Mouse (Mus musculus) heart, adult 2 months (tissue): ENCODE data around the gene Dtnb.

Source experiments
- CTCF ChIP-seq: fragments of 200-600 bp; IDR thresholded peaks from 2 replicates; pipeline ENCODE4 v1.8.1; 2022; ENCODE audit warnings: antibody characterized with exemption, mild to moderate bottlenecking, moderate library complexity
- POLR2A ChIP-seq: fragments of 200-500 bp; IDR thresholded peaks from 2 replicates; pipeline ENCODE4 v1.6.1; 2011; ENCODE audit warnings: mild to moderate bottlenecking, low read depth, low read length, control low read depth; ENCODE audit not compliant: insufficient read depth

- peak; percentile 67 for TF ChIP-seq CTCF
- no peak for TF ChIP-seq POLR2A
Observed at GRCm38 (mm10) chr12:3609747-3610146, 37.6 kb downstream of the Dtnb start.
